Mouse (Mus musculus): ENCODE data around the gene Cd55.
"Not testable (repeated sequence)": the region's sequence is repeated elsewhere in the genome, so short reads cannot be mapped to it uniquely, and the experiment has no call there.

Gene Cd55

GRCm38 (mm10) chr1:130422664-130423111 is 39.9 kb downstream of the Cd55 start, which contains the start of gene Cd55b:
Gene Cd55b, minus strand, starts transcription at chr1:130423009.
- DNase-seq, result peak; percentile 26

- not testable (repeated sequence) for DNase-seq
These were observed 40.5 kb downstream of the Cd55 start for GRCm38 (mm10) chr1:130422033-130422432.

- DNase-seq, result not testable (repeated sequence)
These were observed 65.4 kb downstream of the Cd55 start for GRCm38 (mm10) chr1:130397109-130397508.

All from right cerebral cortex, postnatal 4 days (tissue).